ENCODE assay signal across 25 mouse cellular contexts in genomic region chr8:87767882-87768281, GRCm38 (mm10).
"Had no signal": no experiment of that assay in that cellular context is flagged by ENCODE, and none has a peak within 500 bp of the region (broad histone marks: within the 10 kb centered on the region; RNA-seq: fewer than 3 reads in every experiment).

No protein-coding gene starts in this region.

- ATAC-seq: forebrain, embryonic 13.5 days; forebrain, embryonic 14.5 days; forebrain, embryonic 16.5 days; forebrain, postnatal 0 days had no signal

- H3K36me3 ChIP-seq: heart, embryonic 10.5 days had no signal

- H3K4me2 ChIP-seq: embryonic facial prominence, embryonic 12.5 days; embryonic facial prominence, embryonic 13.5 days; embryonic facial prominence, embryonic 15.5 days; forebrain, embryonic 12.5 days; forebrain, embryonic 13.5 days; heart, embryonic 11.5 days had no signal

- H3K9me3 ChIP-seq: embryonic facial prominence, embryonic 10.5 days; embryonic facial prominence, embryonic 12.5 days; embryonic facial prominence, embryonic 13.5 days; embryonic facial prominence, embryonic 15.5 days; forebrain, embryonic 12.5 days; forebrain, embryonic 13.5 days; heart, embryonic 10.5 days had no signal

- H3K9ac ChIP-seq: embryonic facial prominence, embryonic 12.5 days; embryonic facial prominence, embryonic 13.5 days; embryonic facial prominence, embryonic 15.5 days; forebrain, embryonic 12.5 days; forebrain, embryonic 13.5 days; forebrain, postnatal 0 days had no signal

- H3K4me3 ChIP-seq: embryonic facial prominence, embryonic 10.5 days; embryonic facial prominence, embryonic 12.5 days; embryonic facial prominence, embryonic 13.5 days; embryonic facial prominence, embryonic 15.5 days; erythroblast, embryonic 14.5 days; forebrain, embryonic 12.5 days; forebrain, embryonic 13.5 days; gastrocnemius, adult 2 months; heart, adult 2 months; heart, embryonic 10.5 days had no signal

- H3K27ac ChIP-seq: embryonic facial prominence, embryonic 10.5 days; embryonic facial prominence, embryonic 12.5 days; embryonic facial prominence, embryonic 13.5 days; embryonic facial prominence, embryonic 15.5 days; forebrain, embryonic 12.5 days; forebrain, embryonic 13.5 days; gastrocnemius, adult 2 months; heart, adult 2 months; heart, embryonic 10.5 days had no signal

- H3K4me1 ChIP-seq: embryonic facial prominence, embryonic 12.5 days; embryonic facial prominence, embryonic 15.5 days had no signal

- DNase-seq: cerebellum, adult 9-11 months; cerebellum, postnatal 10 days; cerebellum, postnatal 14 days; cerebellum, postnatal 25 days; cerebellum, postnatal 36 days; embryo, embryonic 11 days; forebrain, postnatal 0 days; gastrocnemius, postnatal 10 days; gastrocnemius, postnatal 14 days; gastrocnemius, postnatal 25 days; gastrocnemius, postnatal 36 days; heart, adult 18-20 months; heart, adult 2 months had no signal

- H3K27me3 ChIP-seq: embryonic facial prominence, embryonic 12.5 days; embryonic facial prominence, embryonic 13.5 days; embryonic facial prominence, embryonic 15.5 days; forebrain, embryonic 12.5 days; forebrain, embryonic 13.5 days had no signal
